Mouse (Mus musculus): ENCODE data around the gene Zfhx2. TPM values are rescaled to one million over a fixed set of nuclear protein-coding genes. Genes with fewer than 3 reads are reported as not detected.

Zfhx2 gene
- 1 to 10 TPM; 2.9 to 3.8 TPM for total RNA-seq (2021)

GRCm38 (mm10) chr14:55092011-55092577 is at the start of gene Zfhx2:
Gene Zfhx2 (minus strand): TSS chr14:55092324.
- peak; percentile 90 for DNase-seq

- no peak for DNase-seq
Measured at GRCm38 (mm10) chr14:55139313-55139712, 47.2 kb upstream of the Zfhx2 start.

GRCm38 (mm10) chr14:55135676-55136075 is 43.6 kb upstream of the Zfhx2 start:
- DNase-seq = no peak

- DNase-seq = no peak
Measured at GRCm38 (mm10) chr14:55126521-55126920, 34.4 kb upstream of the Zfhx2 start.

GRCm38 (mm10) chr14:55125711-55126110 is 33.6 kb upstream of the Zfhx2 start:
- DNase-seq = no peak

GRCm38 (mm10) chr14:55122359-55122758 is 30.2 kb upstream of the Zfhx2 start:
- no peak for DNase-seq

- DNase-seq = peak; percentile 90
Measured at GRCm38 (mm10) chr14:55121947-55122346, 29.8 kb upstream of the Zfhx2 start.

GRCm38 (mm10) chr14:55119421-55120134 is 27.5 kb upstream of the Zfhx2 start:
- no peak for DNase-seq

GRCm38 (mm10) chr14:55118852-55119251 is 26.7 kb upstream of the Zfhx2 start:
- DNase-seq = no peak

GRCm38 (mm10) chr14:55116425-55117200 is 24.5 kb upstream of the Zfhx2 start, which contains the start of gene Jph4:
Gene Jph4 (minus strand): TSS chr14:55116935.
- DNase-seq = no peak

GRCm38 (mm10) chr14:55115846-55116245 is 23.7 kb upstream of the Zfhx2 start:
- no peak for DNase-seq

- DNase-seq = peak; percentile 72
Measured at GRCm38 (mm10) chr14:55114759-55115701, 22.9 kb upstream of the Zfhx2 start.

GRCm38 (mm10) chr14:55113975-55114645 is 22.0 kb upstream of the Zfhx2 start:
- no peak for DNase-seq

- no peak for DNase-seq
Measured at GRCm38 (mm10) chr14:55113351-55113974, 21.3 kb upstream of the Zfhx2 start.

- DNase-seq = no peak
Measured at GRCm38 (mm10) chr14:55111720-55112119, 19.6 kb upstream of the Zfhx2 start.

- DNase-seq = no peak
Measured at GRCm38 (mm10) chr14:55110076-55110475, 18.0 kb upstream of the Zfhx2 start.

GRCm38 (mm10) chr14:55109048-55109873 is 17.1 kb upstream of the Zfhx2 start:
- no peak for DNase-seq

- no peak for DNase-seq
Measured at GRCm38 (mm10) chr14:55108202-55108870, 16.2 kb upstream of the Zfhx2 start.

GRCm38 (mm10) chr14:55106990-55107389 is 14.9 kb upstream of the Zfhx2 start:
- DNase-seq = no peak

Data from heart, postnatal 4 days (tissue).